Mouse (Mus musculus) bone marrow, adult 2 months (tissue): Measurements from ENCODE around the gene Dusp14.

Experiments used
- CTCF ChIP-seq: fragments of 200-500 bp; IDR thresholded peaks from 2 replicates; pipeline ENCODE4 v1.5.1; 2011; ENCODE audit warnings: low read length, control low read depth; ENCODE audit not compliant: control insufficient read depth, insufficient read depth
- POLR2A ChIP-seq: fragments of 200-500 bp; IDR thresholded peaks from 2 replicates; pipeline ENCODE4 v1.6.1; 2011; ENCODE audit warnings: low read depth, mild to moderate bottlenecking, control low read depth, low read length, borderline replicate concordance; ENCODE audit not compliant: control insufficient read depth

GRCm38 (mm10) chr11:84001257-84001656 lies 67.8 kb downstream of the Dusp14 start:
- TF ChIP-seq POLR2A (no peak), CTCF (no peak)
